Mouse (Mus musculus) frontal cortex, postnatal 36 days (tissue): ENCODE measurements around the gene Strn3.

Experiments
- DNase-seq, 2 experiments: peaks; one replicate each; pipeline ENCODE4 v3.0.0; 2022; ENCODE audit warnings: low spot score in 2 of 2

The Strn3 gene

GRCm38 (mm10) chr12:51691845-51692632 lies at the start of gene Strn3:
Gene Strn3 (minus strand): TSS chr12:51691897.
- DNase-seq: peak; percentile 93 to 96

GRCm38 (mm10) chr12:51736807-51737206 lies 45.1 kb upstream of the Strn3 start:
- DNase-seq: no peak

GRCm38 (mm10) chr12:51736381-51736780 lies 44.7 kb upstream of the Strn3 start:
- DNase-seq: no peak

GRCm38 (mm10) chr12:51735840-51736271 lies 44.2 kb upstream of the Strn3 start:
- no peak for DNase-seq

GRCm38 (mm10) chr12:51734605-51735211 lies 43.0 kb upstream of the Strn3 start:
- no peak for DNase-seq

- no peak for DNase-seq
These were observed 38.1 kb upstream of the Strn3 start for GRCm38 (mm10) chr12:51729827-51730226.

- peak in 1 of 2 experiments; percentile 64 for DNase-seq
These were observed 37.4 kb upstream of the Strn3 start for GRCm38 (mm10) chr12:51729058-51729457.

DNA sequence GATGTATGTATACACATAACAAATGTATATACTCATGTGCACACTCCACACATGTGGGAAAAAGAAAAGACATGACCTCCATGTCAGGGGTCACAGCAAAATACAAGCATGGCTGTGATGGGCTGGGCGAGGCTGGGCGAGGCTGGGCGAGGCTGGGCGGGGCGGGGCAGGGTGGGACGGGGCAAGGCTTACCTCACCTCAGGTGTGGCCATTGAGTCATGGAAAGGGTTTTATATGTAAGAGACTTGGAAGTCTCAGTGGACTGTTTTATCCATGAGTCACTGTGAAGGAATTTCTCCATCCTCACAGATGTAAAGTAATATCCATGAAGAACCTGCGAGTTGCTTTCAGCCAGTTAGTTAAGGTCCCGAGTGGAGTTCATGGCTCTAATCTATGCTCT lies 30.1 kb upstream of the Strn3 start:
- DNase-seq: no peak

DNA sequence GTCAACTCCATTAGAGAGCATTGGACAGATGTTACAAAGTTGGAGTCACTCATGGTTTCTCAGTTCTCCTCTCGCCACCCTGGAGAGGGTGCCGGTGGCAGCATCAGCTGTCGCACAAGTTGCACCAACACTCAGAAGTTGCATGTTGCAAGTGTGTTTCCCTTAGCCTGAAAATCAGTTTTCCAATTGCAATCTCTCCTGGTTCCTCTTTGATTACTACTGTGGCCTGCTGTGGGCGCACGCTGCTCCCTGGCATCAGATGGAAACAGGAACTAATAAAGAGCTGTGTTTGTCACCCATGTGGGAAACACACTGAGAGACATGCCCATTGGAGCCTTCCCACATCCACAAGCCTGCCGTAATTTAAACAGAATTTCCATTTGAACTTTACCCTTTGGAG lies 26.9 kb upstream of the Strn3 start:
- DNase-seq: no peak

GRCm38 (mm10) chr12:51712685-51713084 lies 21.0 kb upstream of the Strn3 start:
- DNase-seq: no peak

DNA sequence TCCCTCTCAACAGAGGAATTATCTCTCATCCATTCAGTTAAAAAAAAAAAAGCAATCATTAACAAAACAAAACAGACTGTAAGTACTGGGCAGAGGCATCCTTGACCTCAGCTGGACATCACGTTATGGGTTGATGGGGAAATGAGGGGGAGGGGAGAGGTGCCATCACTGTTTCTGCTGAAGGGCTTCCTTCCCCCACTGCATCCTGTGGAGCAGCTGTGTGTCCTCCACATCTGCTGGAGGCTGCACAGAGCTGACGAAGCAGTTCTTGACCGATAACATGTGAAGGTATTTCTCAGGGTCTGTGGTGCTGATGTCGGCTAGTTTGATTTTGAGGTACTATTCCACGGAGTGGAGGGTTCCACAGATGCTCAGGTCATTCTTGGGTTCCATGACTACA lies 18.5 kb upstream of the Strn3 start:
- DNase-seq: no peak

GRCm38 (mm10) chr12:51709741-51710140 lies 18.0 kb upstream of the Strn3 start:
- DNase-seq: no peak

- peak; percentile 84 to 88 for DNase-seq
These were observed 17.4 kb upstream of the Strn3 start for GRCm38 (mm10) chr12:51708941-51709686.

DNA sequence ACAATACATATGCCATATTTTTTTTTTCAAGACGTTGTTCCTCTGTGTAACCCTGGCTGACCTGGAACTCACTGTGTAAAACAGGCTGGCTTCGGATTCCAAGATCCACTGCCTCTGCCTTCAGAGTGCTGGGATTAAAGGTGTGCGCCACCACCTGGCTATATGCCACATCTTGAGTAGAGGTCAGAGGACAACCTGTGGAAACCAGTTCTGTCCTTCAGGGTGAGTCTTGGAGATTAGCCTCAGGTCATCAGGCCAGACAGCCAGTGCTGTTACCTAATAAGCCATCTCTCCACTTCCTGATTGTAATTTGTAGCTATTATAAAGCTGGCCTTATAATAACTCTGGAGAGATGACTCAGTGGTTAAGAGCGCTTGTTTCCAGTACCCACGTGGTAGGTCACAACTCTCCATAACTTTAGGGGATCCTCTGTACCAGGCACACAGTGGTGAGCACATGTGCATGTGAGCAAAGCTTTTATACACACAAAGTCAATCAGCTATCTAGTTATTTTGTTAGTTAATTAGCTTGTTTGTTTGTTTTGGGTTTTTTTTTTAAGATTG lies 15.1 kb upstream of the Strn3 start:
- DNase-seq: no peak

- DNase-seq: no peak
These were observed 14.1 kb upstream of the Strn3 start for GRCm38 (mm10) chr12:51705778-51706177.

GRCm38 (mm10) chr12:51704572-51704971 lies 12.9 kb upstream of the Strn3 start:
- DNase-seq: no peak

DNA sequence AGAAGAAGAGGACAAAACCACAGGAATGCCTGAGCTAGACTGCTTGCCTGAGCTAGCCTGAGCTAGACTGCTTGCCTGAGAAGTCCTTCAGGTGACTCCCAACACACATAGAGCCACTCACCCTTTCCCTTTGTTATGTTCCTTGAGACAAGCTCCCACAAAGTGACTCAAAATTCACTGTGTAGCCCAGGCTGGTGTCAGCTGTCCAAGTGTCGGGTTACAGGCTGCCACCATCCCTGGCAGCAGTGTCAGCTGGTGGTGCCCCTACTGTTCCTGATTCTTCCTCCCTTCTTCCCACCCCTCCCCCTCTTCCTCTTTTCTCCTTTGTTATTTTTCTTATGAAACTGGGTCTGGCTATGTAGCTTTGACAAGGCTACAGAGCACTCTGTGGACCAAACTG lies 12.2 kb upstream of the Strn3 start:
- no peak for DNase-seq

DNA sequence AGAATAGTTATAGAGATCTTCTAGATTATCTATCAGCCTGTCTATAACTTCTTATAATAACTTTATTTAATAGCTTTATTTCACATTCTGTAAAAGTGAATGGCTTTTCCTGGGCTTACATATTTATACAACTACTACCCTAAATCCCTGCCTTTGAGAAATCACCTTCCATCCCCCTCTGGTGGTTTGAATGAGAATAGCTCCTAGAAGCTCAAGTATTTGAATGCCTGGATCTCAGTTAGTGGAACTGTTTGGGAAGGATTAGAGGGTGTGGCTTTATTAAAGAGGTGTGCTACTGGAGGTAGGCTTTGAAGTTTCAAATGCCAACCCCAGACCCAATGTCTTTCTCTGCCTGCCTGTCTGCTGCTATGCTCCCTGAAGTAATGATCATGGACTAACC lies 10.0 kb upstream of the Strn3 start:
- DNase-seq: no peak

- DNase-seq: no peak
These were observed 8.1 kb upstream of the Strn3 start for GRCm38 (mm10) chr12:51699623-51700393.

DNA sequence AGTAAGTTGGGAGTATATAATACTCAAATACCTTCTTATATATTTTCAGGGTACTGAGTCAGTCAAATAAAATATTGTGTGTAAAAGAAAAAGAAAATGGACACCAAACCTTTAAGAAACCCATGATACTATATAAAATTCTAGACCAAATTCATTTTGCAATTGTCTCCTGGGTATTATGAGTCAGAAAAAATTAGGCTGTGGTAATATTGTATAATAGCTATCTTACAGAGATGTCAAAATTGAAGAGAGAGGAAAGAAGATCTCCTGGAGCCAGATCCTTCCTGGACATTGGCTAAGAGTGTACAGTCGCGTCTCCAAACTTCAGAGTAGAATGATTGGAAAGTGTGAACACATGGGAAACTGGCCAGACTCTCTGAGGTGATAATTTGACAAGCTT lies 4.5 kb upstream of the Strn3 start:
- no peak for DNase-seq

GRCm38 (mm10) chr12:51694966-51695365 lies 3.3 kb upstream of the Strn3 start:
- DNase-seq: no peak

GRCm38 (mm10) chr12:51694096-51694495 lies 2.4 kb upstream of the Strn3 start:
- no peak for DNase-seq
